Mouse (Mus musculus): ENCODE results near the gene Kdm2a. TPM values are rescaled to one million over a fixed set of nuclear protein-coding genes. Genes with fewer than 3 reads are reported as not detected.

Kdm2a gene
- polyA plus RNA-seq, 1 experiment from 2014 or later: 57.4 TPM

DNA sequence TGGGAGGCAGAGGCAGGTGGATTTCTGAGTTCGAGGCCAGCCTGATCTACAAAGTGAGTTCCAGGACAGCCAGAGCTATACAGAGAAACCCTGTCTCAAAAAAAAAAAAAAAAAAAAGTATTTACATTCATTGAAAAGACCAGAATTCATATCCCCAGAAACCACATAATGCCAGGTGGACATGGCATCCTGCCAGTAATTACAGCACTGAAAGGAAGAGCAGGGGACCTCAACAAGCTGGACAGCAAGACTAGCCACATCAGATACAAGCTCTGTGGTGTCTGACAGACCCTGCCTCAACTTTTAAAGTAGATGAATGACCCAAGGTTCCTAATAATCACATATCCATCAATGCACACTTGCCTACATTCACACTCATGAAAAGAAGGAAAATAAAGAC lies 76.5 kb downstream of the Kdm2a start:
- no peak for ATAC-seq (replicated peaks; ENCODE audit: low FRiP score)
- Histone ChIP-seq H3K36me3 (peaks cover 98% of the 10 kb centered on the region), H3K4me1 (no peaks in the 10 kb centered on the region), H3K9ac (no peak overlapping the region), H3K4me2 (no peak overlapping the region), H3K4me3 (replicated peaks) (no peak overlapping the region), H3K27ac (no peak overlapping the region), H3K9me3 (replicated peaks) (no peaks in the 10 kb centered on the region), H3K27me3 (no peaks in the 10 kb centered on the region)
- 81% methylated on average over 1 of the region's 1 CpGs for WGBS

DNA sequence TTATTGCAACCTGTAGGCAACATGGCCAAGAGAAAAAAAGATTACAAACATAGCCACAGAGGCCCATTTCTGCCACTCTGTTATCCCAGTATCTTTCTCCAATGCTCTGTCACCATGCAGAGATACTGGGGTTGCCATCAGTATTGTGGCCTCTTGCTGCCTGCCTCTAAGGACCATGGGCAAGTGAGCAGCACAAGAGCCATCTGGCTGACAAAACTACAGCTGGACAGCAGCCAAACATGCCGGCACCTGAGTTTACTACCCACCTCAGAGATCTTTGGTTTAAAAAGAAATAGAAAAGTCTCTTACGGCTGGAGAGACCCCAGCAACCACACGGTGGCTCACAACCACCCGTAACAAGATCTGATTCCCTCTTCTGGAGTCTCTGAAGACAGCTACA lies 78.8 kb downstream of the Kdm2a start:
- Histone ChIP-seq H3K4me1 (no peaks in the 10 kb centered on the region), H3K4me3 (replicated peaks) (no peak overlapping the region), H3K27ac (no peak overlapping the region), H3K9me3 (replicated peaks) (no peaks in the 10 kb centered on the region), H3K9ac (no peak overlapping the region), H3K27me3 (no peaks in the 10 kb centered on the region), H3K4me2 (no peak overlapping the region), H3K36me3 (peaks cover 89% of the 10 kb centered on the region)
- 81% methylated on average over 4 of the region's 4 CpGs for WGBS
- ATAC-seq (replicated peaks; ENCODE audit: low FRiP score): no peak

DNA sequence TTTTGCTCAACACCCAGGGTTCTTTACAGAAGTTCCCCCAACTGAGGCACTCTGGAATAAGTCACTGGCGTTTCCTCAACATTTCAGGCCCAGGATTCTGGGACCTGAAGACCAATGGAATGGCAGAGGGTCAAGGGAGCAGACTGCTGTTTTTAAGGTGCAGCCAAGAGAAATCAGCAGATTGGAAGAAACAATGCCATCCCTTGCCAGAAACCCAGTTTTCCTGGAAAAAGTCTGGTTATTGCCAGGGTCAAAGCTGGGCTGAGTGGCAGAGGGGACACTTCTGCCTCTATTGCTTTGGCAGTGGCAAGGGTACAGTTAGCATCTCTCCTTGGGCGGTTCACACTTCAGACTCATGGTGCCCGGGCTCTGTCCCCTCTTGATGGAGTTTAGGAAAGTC lies 80.9 kb downstream of the Kdm2a start:
- WGBS: 93% methylated on average over 3 of the region's 3 CpGs
- no peak overlapping the region for H3K4me3 ChIP-seq (replicated peaks)
- peaks cover 79% of the 10 kb centered on the region for H3K36me3 ChIP-seq
- H3K27ac ChIP-seq: no peak overlapping the region
- H3K9me3 ChIP-seq (replicated peaks): no peaks in the 10 kb centered on the region
- no peaks in the 10 kb centered on the region for H3K27me3 ChIP-seq
- H3K4me1 ChIP-seq: no peaks in the 10 kb centered on the region
- no peak for ATAC-seq (replicated peaks; ENCODE audit: low FRiP score)
- H3K9ac ChIP-seq: no peak overlapping the region
- no peak overlapping the region for H3K4me2 ChIP-seq

DNA sequence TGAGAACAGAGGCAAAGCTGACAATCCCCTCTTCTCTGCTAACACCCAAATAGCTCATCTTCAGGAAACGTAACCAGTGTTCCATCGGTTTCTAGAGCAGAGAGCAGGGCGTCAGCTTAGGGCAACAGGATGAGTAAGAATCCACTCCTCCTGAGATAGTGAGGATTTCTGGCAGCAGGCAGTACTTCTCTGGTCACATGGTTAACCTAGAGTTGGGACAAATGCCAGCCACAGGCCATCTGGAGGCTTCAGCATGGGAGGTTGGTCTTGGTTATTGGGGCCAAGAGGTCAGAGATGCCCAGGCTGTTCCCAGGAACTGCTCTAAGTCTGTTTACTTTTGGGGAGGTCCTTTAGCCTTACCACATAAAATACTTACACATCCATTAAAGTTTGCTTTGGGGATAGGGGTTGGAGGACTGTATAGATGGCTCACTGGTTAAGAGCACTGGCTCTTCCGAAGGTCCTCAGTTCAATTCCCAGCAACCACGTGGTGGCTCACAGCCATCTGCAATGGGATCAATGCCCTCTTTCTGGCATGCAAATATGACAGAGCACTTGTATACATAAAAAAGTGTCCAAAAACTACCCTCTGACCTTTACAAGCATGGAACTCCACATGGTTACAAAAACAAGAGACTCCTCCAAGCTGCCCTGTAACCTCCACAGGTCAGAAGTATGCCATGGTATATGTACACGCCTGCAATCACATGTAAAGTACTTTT lies 82.7 kb downstream of the Kdm2a start:
- ATAC-seq (replicated peaks; ENCODE audit: low FRiP score): no peak
- Histone ChIP-seq H3K27ac (no peak overlapping the region), H3K4me3 (replicated peaks) (no peak overlapping the region), H3K36me3 (peaks cover 63% of the 10 kb centered on the region), H3K4me1 (no peaks in the 10 kb centered on the region), H3K4me2 (no peak overlapping the region), H3K27me3 (no peaks in the 10 kb centered on the region), H3K9ac (no peak overlapping the region), H3K9me3 (replicated peaks) (no peaks in the 10 kb centered on the region)
- WGBS: 63% methylated on average over 6 of the region's 6 CpGs

GRCm38 (mm10) chr19:4309776-4310185 lies 88.3 kb downstream of the Kdm2a start:
- ATAC-seq (replicated peaks; ENCODE audit: low FRiP score): 0 out of 2 replicates have a peak, but pooled peaks have one; percentile 24
- Histone ChIP-seq H3K36me3 (peaks cover 13% of the 10 kb centered on the region; the same call in 1 of the 2 replicates), H3K27ac (no peak overlapping the region), H3K27me3 (no peaks in the 10 kb centered on the region), H3K4me1 (peaks cover 15% of the 10 kb centered on the region), H3K9me3 (replicated peaks) (no peaks in the 10 kb centered on the region), H3K9ac (no peak overlapping the region), H3K4me2 (no peak overlapping the region), H3K4me3 (replicated peaks) (no peak overlapping the region)

GRCm38 (mm10) chr19:4309302-4309701 lies 88.8 kb downstream of the Kdm2a start:
- peaks cover 11% of the 10 kb centered on the region; the same call in 1 of the 2 replicates for H3K36me3 ChIP-seq
- no peaks in the 10 kb centered on the region for H3K27me3 ChIP-seq
- no peak for ATAC-seq (replicated peaks; ENCODE audit: low FRiP score)
- H3K4me2 ChIP-seq: no peak overlapping the region
- H3K27ac ChIP-seq: no peak overlapping the region
- no peak overlapping the region for H3K9ac ChIP-seq
- peaks cover 20% of the 10 kb centered on the region for H3K4me1 ChIP-seq
- 89% methylated on average over 4 of the region's 4 CpGs for WGBS
- no peak overlapping the region for H3K4me3 ChIP-seq (replicated peaks)
- H3K9me3 ChIP-seq (replicated peaks): no peaks in the 10 kb centered on the region

DNA sequence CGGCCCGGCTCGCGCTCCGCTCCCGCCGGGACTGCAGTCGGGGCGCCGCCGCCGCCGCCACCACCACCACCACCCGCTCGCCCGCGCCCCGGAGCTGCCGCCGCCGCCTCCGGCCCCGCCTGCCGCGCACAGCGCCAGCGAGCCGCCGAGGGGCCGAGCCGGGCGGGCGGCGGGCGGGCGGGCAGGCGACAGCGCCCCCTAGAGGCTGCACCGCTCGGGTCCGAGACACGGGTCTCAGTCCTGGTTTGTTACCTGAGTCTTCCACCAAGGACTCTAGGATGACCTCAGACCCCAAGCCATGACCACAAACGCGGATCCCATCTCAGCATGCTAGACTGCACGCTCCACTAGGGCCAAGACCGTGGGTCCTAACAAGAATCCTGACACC lies 91.9 kb downstream of the Kdm2a start, which contains the start of gene Grk2:
TSS of gene Grk2 (minus strand) at position 33 of the 388 bp plus-strand sequence.
- WGBS: under 1% methylated on average over 44 of the region's 46 CpGs
- Histone ChIP-seq H3K9ac (peak within 1 kb of the TSS; percentile 92), H3K4me1 (peaks cover 51% of the 10 kb centered on the region), H3K4me2 (peak within 1 kb of the TSS; percentile 81), H3K9me3 (replicated peaks) (no peaks in the 10 kb centered on the region), H3K27ac (peak within 1 kb of the TSS; percentile 87), H3K36me3 (no peaks in the 10 kb centered on the region), H3K27me3 (no peaks in the 10 kb centered on the region), H3K4me3 (replicated peaks) (peak within 1 kb of the TSS; percentile 93)
- ATAC-seq (replicated peaks; ENCODE audit: low FRiP score): peak; percentile 79

GRCm38 (mm10) chr19:4305491-4306189 lies 92.4 kb downstream of the Kdm2a start:
- Histone ChIP-seq H3K27ac (peak overlapping the region; percentile 87), H3K9ac (peak overlapping the region; percentile 92), H3K9me3 (replicated peaks) (no peaks in the 10 kb centered on the region), H3K4me1 (peaks cover 56% of the 10 kb centered on the region), H3K4me2 (peak overlapping the region; percentile 81), H3K27me3 (no peaks in the 10 kb centered on the region), H3K4me3 (replicated peaks) (peak overlapping the region; percentile 93), H3K36me3 (no peaks in the 10 kb centered on the region)
- WGBS: 1% methylated on average over 54 of the region's 68 CpGs
- peak; percentile 73 for ATAC-seq (replicated peaks; ENCODE audit: low FRiP score)

DNA sequence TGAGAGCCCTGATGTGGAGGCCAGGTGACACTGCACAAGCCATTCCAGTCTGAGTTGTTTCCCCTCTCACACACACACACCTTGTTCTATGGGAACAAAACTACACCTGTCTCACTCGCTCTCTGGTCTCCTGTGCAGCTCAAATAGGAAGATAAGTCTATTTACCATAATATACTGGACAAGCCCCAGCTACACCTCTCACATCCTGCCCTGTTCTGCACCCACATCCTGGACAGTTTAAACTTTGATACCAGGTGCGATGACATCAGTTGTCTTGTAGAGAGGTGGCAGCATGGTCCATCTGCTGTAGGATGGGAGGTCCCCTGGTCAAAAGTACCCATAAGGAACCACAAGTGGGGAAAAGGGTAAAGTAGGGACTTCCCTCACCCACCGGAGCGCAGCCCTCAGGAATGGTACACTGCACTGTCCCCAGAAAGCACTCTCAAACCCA lies 93.2 kb downstream of the Kdm2a start:
- Histone ChIP-seq H3K9me3 (replicated peaks) (no peaks in the 10 kb centered on the region), H3K36me3 (no peaks in the 10 kb centered on the region), H3K4me3 (replicated peaks) (peak overlapping the region; percentile 93), H3K4me1 (peaks cover 64% of the 10 kb centered on the region), H3K9ac (peak overlapping the region; percentile 92), H3K4me2 (peak overlapping the region; percentile 81), H3K27me3 (no peaks in the 10 kb centered on the region), H3K27ac (peak overlapping the region; percentile 87; the same call in 1 of the 2 replicates)
- WGBS: 50% methylated on average over 4 of the region's 4 CpGs
- no peak for ATAC-seq (replicated peaks; ENCODE audit: low FRiP score)

GRCm38 (mm10) chr19:4304251-4304821 lies 93.7 kb downstream of the Kdm2a start:
- Histone ChIP-seq H3K9ac (peak overlapping the region; percentile 31), H3K27ac (0 out of 2 replicates have a peak overlapping the region, but pooled peaks have one; percentile 87), H3K9me3 (replicated peaks) (no peaks in the 10 kb centered on the region), H3K4me1 (peaks cover 69% of the 10 kb centered on the region), H3K36me3 (no peaks in the 10 kb centered on the region), H3K4me3 (replicated peaks) (peak overlapping the region; percentile 93), H3K4me2 (peak overlapping the region; percentile 81), H3K27me3 (no peaks in the 10 kb centered on the region)
- ATAC-seq (replicated peaks; ENCODE audit: low FRiP score): no peak
- 70% methylated on average over 5 of the region's 5 CpGs for WGBS

DNA sequence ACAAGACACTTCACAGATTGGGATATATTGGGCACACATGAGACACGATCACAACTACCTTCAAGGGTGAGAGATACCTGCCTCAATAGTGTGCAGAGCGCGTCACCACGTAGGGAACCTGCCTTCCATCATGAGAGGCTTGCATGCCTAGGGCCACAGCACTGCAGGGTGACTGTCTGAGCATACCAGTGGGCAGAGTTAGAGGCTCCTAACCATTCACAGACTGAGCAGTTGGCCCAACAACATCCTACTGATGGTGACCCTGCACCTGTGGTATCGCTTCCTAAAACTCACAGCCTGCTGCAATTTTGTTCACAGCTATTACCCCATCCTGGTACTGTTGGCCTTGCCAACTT lies 94.5 kb downstream of the Kdm2a start:
- no peak overlapping the region for H3K9ac ChIP-seq
- WGBS: 96% methylated on average over 5 of the region's 5 CpGs
- H3K27me3 ChIP-seq: no peaks in the 10 kb centered on the region
- H3K36me3 ChIP-seq: no peaks in the 10 kb centered on the region
- H3K4me3 ChIP-seq (replicated peaks): no peak overlapping the region
- H3K4me2 ChIP-seq: peak overlapping the region; percentile 81
- no peak for ATAC-seq (replicated peaks; ENCODE audit: low FRiP score)
- peaks cover 76% of the 10 kb centered on the region for H3K4me1 ChIP-seq
- H3K27ac ChIP-seq: peak overlapping the region; percentile 90; the same call in 1 of the 2 replicates
- H3K9me3 ChIP-seq (replicated peaks): no peaks in the 10 kb centered on the region

Measured in kidney, embryonic 15.5 days (tissue).